Mouse (Mus musculus): ENCODE results near the gene Ppfibp2.

Ppfibp2 gene

DNA sequence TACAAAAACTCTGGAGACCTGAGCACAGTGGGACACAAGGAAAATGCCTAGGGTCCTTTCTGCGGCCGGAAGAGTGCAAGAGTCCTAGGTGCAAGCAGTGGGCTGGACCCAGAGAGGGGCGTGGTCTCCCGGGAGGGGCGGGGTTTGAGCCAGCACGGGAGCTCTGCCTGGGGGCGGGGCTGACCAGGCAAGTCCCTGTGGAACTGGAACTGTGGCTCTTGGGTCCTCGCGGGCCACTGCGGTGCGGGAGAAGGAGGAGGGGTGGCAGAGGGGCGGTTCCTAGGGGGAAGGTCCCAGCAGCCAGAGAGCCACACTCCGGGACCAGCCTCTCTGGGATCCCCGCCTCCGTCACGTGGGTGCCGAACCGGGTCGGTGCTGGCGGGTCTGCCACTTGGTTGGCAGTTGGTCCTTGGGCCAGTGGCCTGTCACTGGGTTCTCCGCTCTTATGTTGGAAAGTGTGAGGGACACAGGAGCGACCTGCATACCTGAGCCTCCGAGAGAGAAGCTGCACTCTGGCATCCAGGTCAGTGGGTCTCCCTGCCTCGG, at the start of gene Ppfibp2:
Gene Ppfibp2 (plus strand): TSS at position 351 of the 546 bp plus-strand sequence.
- in situ Hi-C loops (cut with MseI, MboI) = no loop called here

DNA sequence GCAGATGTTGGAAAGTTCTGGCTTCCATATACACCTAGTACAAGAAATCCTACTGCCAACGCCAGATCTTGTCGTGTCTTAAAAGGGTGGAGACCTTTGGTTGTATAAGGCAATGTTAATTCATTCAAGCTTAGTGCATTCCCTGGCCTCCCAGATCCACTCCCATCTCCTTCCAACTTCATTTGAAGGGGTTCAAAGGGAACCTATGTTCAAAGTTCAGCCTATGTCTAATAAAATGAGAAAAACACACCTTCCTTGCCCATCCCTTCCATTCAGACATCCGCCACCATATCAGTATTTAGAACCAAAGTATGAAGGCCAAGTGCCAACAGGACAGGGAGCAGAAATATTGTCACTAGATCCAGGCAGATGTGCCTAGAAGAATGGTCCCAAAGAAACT, 47.1 kb upstream of the Ppfibp2 start:
- in situ Hi-C loops (cut with MseI, MboI) = no loop called here

- in situ Hi-C loops (cut with MseI, MboI) = no loop called here
Measured at GRCm38 (mm10) chr7:107553461-107553860, 41.5 kb upstream of the Ppfibp2 start.

- in situ Hi-C loops (cut with MseI, MboI) = no loop called here
Measured at GRCm38 (mm10) chr7:107555906-107556305, 39.1 kb upstream of the Ppfibp2 start.

- in situ Hi-C loops (cut with MseI, MboI) = no loop called here
Measured at GRCm38 (mm10) chr7:107560675-107561074, 34.3 kb upstream of the Ppfibp2 start.

GRCm38 (mm10) chr7:107561584-107561983, 33.4 kb upstream of the Ppfibp2 start:
- in situ Hi-C loops (cut with MseI, MboI) = no loop called here

GRCm38 (mm10) chr7:107563727-107564126, 31.3 kb upstream of the Ppfibp2 start:
- in situ Hi-C loops (cut with MseI, MboI) = no loop called here

DNA sequence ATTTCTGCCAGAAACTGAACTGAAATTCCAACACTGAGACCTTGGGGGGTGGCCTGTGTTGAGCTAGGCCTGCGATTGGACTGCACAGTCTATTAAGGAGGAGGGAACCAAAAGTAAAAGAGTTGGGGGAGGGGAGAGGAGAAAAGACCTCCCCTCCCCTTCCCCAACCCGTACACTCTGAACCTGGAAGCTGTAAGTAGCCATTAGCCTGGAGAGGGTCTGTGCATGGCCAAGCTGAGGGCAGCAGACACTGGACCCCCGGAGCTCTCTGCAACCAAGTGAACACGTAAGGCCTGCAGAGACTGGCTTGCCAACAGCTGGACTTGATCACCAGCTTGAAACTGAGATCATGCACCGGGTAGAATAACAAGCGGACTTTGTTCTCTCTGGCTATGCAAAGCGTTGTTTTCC, 27.7 kb upstream of the Ppfibp2 start, which contains the start of gene Olfml1:
Gene Olfml1 (plus strand): TSS at position 186 of the 411 bp plus-strand sequence.
- in situ Hi-C loops (cut with MseI, MboI) = no loop called here

DNA sequence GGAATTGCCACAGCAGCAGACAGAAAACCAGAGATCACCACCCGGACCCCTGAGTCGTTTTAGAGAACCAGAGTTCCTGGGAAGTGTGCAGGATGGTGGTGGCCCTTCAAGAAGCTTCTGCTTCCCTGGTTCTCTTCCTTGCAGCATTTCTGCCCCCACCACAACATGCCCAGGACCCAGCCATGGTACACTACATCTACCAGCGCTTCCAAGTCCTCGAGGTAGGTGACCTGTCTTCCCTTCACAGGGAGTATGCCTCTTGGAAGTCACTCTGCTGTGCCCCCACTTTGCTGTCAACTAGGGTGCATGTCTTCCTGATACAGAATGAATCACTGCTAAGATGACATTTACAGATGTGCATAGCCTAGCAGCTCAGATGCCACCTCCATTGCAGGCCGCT, 27.3 kb upstream of the Ppfibp2 start:
- in situ Hi-C loops (cut with MseI, MboI) = no loop called here

DNA sequence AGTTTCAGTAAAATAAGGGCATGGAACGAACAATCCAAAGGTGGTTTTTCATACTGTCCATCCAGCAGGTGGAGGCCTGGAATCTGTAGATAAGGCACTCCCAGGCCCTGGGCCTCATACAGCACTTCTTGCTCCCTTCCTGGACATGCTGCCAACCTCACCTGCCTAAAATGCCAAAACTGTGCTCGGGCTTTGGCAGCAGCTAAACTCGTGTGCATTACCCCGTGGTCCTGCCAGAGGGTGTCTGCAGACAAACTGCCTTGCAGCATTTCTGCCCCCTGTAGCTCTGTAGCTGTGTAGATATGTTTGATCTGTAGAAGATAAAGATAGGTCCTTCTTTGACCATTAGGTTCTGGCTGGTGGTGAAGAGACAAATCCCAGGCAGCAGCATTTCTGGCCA, 26.0 kb upstream of the Ppfibp2 start:
- in situ Hi-C loops (cut with MseI, MboI) = no loop called here

- in situ Hi-C loops (cut with MseI, MboI) = no loop called here
Measured at GRCm38 (mm10) chr7:107573856-107574255, 21.2 kb upstream of the Ppfibp2 start.

- in situ Hi-C loops (cut with MseI, MboI) = no loop called here
Measured at GRCm38 (mm10) chr7:107574276-107574675, 20.7 kb upstream of the Ppfibp2 start.

DNA sequence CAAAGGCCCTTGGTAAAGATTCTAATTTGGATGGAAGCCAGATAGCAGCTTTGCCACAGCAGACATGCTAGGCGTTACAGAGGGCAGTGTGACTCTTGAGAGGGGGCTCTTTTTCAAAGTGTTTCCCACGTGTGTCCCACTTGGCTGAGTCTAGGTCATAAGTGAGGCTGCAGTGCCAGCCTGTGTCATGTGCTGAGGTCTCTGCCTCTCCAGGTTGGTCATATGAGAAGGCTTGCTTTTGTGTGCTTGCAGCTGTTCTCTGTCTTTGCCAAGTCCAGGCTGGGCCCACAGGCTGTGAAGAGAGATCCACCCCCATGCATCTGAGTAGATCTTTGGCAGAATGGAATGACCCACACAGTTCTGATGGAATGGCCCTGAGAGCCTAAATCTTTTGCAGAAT, 2.4 kb upstream of the Ppfibp2 start:
- in situ Hi-C loops (cut with MseI, MboI) = no loop called here

DNA sequence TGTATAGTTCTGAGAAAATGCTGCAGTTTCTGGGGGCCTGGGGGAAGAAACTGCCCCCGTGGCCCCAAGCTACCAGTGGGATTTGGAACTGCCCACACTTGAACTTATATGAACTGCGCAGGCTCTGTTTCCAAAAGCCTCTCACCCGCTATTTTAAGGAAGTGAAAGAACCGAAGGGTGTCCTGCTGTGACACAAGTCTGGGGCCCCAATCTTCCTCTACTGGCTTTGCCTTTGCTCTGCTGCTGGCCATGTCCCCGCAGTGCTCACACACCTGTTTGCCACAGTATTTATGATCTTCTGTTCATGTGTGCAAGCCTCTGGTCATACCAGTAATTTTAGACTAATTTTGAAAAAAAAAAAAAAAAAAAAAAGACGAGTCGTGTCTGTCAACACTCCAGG, 1.1 kb upstream of the Ppfibp2 start:
- in situ Hi-C loops (cut with MseI, MboI) = no loop called here

DNA sequence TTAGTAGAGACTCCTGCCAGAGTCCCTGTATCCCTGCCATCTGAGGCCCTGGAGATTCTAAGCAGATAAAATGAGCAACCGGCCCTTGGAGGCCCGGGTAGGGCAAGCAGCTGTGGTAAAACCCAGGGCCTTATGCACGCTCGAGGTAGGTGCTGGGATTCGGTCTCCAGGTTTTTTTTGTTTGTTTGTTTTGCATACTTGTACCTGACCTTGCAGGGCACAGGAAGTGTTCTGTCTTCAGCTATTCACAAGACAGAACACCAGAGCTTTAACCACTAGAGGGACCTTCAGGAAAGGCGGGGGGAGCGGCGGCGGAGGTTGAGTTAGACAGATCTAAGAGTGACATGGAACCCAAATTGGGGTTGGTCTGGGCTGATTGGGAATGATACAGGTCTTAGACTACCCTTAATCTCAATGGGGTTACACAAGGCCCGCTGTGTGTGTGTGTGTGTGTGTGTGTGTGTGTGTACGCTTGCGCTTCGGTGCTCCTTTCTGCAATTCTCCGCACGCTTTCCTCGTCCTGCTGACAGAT, 616 bp upstream of the Ppfibp2 start:
- in situ Hi-C loops (cut with MseI, MboI) = no loop called here

DNA sequence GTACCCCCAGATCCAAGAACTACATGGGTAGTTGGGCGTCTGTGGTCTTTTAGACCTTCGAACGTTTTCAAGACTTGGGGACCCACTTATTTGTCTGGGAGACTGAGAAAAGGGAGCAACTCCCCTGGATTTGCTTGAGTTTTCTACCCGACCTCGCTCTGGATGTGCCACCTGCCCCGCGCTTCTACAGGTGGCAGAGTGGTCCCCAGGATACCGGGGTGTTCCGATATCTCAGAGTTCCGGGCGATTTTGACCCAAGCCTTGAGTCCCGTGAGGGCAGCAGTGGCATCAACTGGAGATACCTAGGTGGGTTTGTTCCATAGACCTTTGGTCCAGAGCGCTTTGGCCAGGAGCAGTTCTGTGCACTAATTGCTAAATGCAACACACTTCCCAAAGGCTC, 419 bp downstream of the Ppfibp2 start:
- in situ Hi-C loops (cut with MseI, MboI) = no loop called here

- in situ Hi-C loops (cut with MseI, MboI) = no loop called here
Measured at GRCm38 (mm10) chr7:107596753-107597152, 1.7 kb downstream of the Ppfibp2 start.

GRCm38 (mm10) chr7:107597956-107598355, 2.9 kb downstream of the Ppfibp2 start:
- in situ Hi-C loops (cut with MseI, MboI) = no loop called here

GRCm38 (mm10) chr7:107600651-107601050, 5.6 kb downstream of the Ppfibp2 start:
- in situ Hi-C loops (cut with MseI, MboI) = no loop called here

DNA sequence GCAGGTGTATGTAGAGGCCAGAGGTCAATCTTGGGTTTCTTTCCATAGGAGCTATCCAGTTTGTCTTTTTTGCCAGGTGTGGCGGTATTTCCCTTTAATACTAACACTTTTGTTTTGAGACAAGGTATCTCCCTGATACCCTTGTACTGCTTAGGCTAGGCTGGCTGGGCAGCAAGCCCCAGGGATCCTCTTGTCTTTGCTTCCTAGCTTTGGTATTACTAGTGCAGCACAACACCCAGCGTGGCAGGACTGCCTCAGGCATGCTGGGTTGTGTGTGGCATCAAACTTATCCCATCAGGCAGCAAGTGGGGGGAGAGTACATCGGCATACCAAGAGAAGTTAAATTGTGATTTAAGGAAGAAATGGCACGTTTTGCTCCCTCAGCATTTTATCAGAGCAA, 7.5 kb downstream of the Ppfibp2 start:
- in situ Hi-C loops (cut with MseI, MboI) = no loop called here

DNA sequence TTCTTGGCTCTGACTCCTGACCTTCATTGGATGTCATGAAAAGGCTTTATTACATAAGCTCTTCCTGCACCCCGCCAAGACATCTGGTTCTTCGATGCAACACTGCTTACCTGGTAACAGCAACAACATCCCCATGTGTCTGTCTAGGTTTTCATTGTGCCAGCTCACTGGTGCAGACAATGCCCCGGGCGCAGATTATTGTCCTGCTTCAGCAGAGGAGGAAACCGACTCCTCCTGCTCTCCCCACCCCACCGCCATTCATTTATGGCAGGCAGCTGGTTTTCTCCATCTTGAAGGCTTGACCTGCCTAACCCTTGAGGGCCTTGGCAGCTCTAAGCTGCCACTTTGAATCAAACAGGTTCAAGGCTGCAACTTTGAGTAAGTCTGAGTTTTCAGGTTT, 7.9 kb downstream of the Ppfibp2 start:
- in situ Hi-C loops (cut with MseI, MboI) = no loop called here

DNA sequence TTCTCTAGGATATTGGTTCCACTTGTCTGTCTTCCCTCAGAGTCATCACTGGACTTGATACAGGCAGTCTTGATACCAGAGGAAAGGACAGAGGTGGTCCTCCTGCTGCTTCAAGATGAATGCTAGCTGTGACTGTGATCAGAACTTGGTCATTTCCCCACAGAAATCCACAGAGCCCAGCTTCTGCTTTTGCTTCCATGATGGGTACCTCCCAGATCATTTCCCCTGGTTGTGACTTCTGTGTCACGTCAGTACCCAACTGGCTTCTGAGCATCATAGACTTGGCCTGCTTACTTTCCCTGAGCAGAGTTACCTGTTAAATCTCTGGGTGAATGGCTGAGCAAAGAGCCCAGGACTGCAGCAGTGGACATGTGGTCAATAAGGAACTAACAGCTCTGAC, 12.8 kb downstream of the Ppfibp2 start:
- in situ Hi-C loops (cut with MseI, MboI) = no loop called here

DNA sequence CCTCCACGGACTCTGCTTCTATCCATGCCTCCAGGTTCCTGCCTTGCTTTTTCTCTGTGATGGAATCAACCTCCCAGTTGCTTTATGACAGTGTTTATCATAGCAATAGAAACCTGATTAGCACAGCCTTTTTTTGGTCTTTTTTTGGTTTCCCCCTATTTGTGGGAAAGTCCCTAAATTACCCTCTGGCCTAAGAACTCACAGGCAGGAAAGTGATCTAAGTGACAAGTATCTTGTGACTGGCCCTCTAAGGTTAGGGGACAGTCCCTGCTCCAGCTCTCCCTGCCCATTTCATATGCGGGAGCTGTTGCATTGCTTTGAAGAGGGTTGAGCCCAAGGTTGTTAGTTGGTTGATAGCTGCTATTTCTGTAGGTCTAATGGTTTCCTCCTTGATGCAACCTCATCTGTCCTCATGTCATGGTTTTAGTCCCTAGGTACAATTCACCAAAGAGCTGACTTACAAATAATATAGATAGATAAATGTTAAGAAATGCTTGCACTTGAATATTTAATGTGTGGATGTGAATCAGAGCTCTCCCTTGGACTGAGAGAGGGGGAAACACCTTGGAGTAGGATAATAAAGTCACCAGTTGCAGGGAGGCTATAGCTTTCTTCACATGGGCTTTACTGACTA, 14.7 kb downstream of the Ppfibp2 start:
- in situ Hi-C loops (cut with MseI, MboI) = no loop called here

DNA sequence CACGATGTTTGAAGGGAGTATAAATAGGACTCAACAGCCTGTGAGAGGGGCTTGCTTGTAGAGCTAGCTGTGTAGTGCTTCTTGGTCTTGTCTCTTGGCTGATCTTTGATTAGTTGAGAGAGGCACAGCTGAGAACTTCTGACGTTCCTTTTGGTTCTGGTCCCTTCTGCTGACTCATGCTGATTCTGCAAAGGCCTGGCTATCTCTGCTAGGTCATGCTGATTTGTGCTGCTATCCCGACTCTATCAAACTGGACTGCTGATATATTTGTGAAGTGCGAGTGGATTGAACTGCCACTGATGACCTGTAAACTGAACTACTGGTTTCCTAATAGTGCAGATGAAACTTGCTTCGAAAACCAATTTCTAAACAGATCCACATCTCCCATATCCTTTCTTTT, 15.9 kb downstream of the Ppfibp2 start:
- in situ Hi-C loops (cut with MseI, MboI) = no loop called here

Measured in mouse trophoblast stem cell (cell line).